In the genomic region with DNA sequence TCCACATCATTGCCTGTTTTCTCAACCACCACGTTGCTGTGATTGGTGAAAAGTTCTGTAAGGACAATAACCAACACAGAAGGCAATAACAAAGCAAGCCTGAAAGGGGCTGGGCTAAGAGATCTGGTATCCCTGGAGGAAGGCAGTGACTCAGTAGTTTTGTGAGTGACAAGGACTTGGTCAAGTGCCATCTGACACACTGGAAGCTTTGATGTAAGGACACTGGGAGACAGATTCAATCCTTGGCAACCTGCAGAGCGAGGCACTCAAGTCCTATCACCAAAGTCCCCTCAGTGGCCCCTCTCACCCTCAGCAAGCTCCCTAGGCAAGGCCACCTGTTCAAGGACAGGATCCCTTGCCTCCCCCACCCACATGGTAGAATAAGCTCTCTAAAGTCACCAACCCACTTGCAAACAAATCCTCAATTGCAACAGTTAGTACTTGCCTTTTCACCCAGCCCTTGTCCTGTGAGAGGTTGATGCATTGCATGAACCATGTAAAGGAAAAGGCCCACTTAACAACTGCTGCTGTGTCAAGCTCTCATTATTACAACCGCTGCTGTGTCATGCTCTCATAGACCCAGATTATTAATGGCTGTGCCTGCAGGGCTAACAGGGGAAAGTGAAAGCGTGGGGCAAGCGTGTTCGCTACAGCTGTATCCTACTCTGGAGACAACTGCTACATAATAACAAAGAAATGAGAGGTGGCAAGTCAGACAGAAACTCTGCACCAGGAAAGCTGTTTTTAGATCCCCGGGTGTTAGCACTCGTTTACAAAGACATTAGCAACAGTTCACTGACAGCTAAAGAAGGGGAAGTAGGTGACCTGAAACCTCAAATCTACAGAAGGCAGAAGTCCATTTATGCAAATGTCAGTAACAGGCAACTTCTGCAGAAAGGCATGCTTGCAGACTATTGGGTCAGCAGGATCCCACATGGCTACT, we compare ENCODE assay signal across 8 mouse cellular contexts. TPM values are rescaled to one million over a fixed set of nuclear protein-coding genes. Genes with fewer than 3 reads are reported as not detected.
DNase-seq lines count a peak whose midpoint lies in the region; TF ChIP-seq lines count a peak whose summit lies in the region.

No protein-coding gene starts in this region.

- peak overlapping the region; percentile 0; the same call in 1 of the 2 replicates for H3K27ac ChIP-seq in embryonic fibroblast, embryonic 13.5 days (ENCODE audit: insufficient read depth, low read length)
- peak overlapping the region; percentile 18; the same call in 1 of the 2 replicates for H3K27ac ChIP-seq in small intestine, adult 2 months (ENCODE audit: insufficient read depth, low read depth, low read length)

- H3K4me3 ChIP-seq in embryonic fibroblast, embryonic 13.5 days (ENCODE audit: insufficient read depth, low read length): no peak overlapping the region
- H3K4me3 ChIP-seq in small intestine, adult 2 months (ENCODE audit: low read depth, low read length): no peak overlapping the region

- H3K27me3 ChIP-seq in small intestine, adult 2 months (ENCODE audit: control insufficient read depth, insufficient read depth, low read length): no peaks in the 10 kb centered on the region

- no peak for TF ChIP-seq POLR2A in embryonic fibroblast, embryonic 13.5 days (IDR thresholded peaks at IDR 0.05; ENCODE audit: low read depth, low read length)
- TF ChIP-seq POLR2A in small intestine, adult 2 months (IDR thresholded peaks at IDR 0.05; ENCODE audit: low read depth, low read length): no peak

- peak; percentile 55 to 61 for DNase-seq in heart, adult 18-20 months
- no peak for DNase-seq in heart, postnatal 25 days (ENCODE audit: low spot score)
- peak; percentile 22 for DNase-seq in kidney, adult 11 months
- DNase-seq in lung, postnatal 14 days: peak; percentile 30
- DNase-seq in urinary bladder, postnatal 25 days (ENCODE audit: low spot score): no peak
- no peak for DNase-seq in right cerebral cortex, postnatal 4 days

- no peak for TF ChIP-seq CTCF in embryonic fibroblast, embryonic 13.5 days (IDR thresholded peaks at IDR 0.05; ENCODE audit: borderline replicate concordance, insufficient read depth, low read length)
- TF ChIP-seq CTCF in small intestine, adult 2 months (IDR thresholded peaks at IDR 0.05; ENCODE audit: extremely low read depth, insufficient read length, insufficient replicate concordance, low read depth, low read length): no peak

- H3K36me3 ChIP-seq in small intestine, adult 2 months (ENCODE audit: control insufficient read depth, insufficient read depth, low read length): no peaks in the 10 kb centered on the region

- intact Hi-C loops in heart, postnatal 25 days (cut with DNase I): no loop called here

- WGBS in small intestine, adult 2 months: 8% methylated on average over 8 of the region's 8 CpGs

- peaks cover 5% of the 10 kb centered on the region for H3K4me1 ChIP-seq in embryonic fibroblast, embryonic 13.5 days (ENCODE audit: control insufficient read depth, insufficient read depth, low read length)
- peaks cover 7% of the 10 kb centered on the region for H3K4me1 ChIP-seq in small intestine, adult 2 months (ENCODE audit: control insufficient read depth, insufficient read depth, insufficient read length, low read length)

RNA-seq across cellular contexts. Expression of a gene that starts 18.1 kb away (rescaled TPM):
- total RNA-seq in heart, adult 18-20 months (2021): 1 to 10 TPM; 1.6 to 3.3 TPM
- 1 to 10 TPM; 1.6 to 3.3 TPM for total RNA-seq in heart, postnatal 25 days (2021)
- polyA plus RNA-seq in embryonic fibroblast, embryonic 13.5 days (2011; ENCODE audit: insufficient read length, low read depth, missing spikeins): 12.6 and 15.5 TPM in 2 replicates
- 1.9 and 3.1 TPM in 2 replicates for polyA plus RNA-seq in small intestine, adult 2 months (2012; rRNA removed)

Comparison
In these comparisons a context has a peak if more than half of its experiments do, and no peak if none do; other contexts are left out.
1. DNase-seq: peak in heart, adult 18-20 months (2 of 2), kidney, adult 11 months (single experiment) and lung, postnatal 14 days (single experiment); none in heart, postnatal 25 days (single experiment), urinary bladder, postnatal 25 days (single experiment) and right cerebral cortex, postnatal 4 days (single experiment).